Mouse (Mus musculus): ENCODE measurements at regions not wholly inside any gene's neighbourhood (a gene's known extent, or its start where the extent isn't known, plus 50 kb on each side); places are given as distances from the start of the nearest gene placed in this dataset.

GRCm38 (mm10) chr1:43247609-43248008, 50.8 kb upstream of the Fhl2 start:
- DNase-seq (ENCODE audit: low read depth, low spot score) = no peak

DNA sequence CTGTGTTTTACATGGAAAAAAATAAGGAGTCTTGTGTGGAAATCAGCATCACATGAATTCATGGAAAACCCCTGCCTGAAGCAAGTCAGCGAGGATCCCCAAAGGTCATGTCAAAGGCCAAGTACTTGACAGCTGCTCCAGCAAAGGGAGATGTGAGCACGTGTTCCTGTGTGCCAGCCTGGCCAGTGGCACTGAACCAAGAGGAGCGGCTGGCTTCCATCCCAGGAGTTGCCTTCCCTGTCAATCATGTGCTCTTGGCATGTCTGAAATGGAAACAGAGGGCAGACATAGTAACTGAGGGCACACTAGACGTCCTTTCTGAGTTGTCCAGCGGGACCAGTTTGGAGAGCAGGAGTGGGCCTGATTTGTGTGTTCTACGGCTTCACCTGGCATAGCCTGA, 53.5 kb upstream of the Fhl2 start:
- DNase-seq (ENCODE audit: low read depth, low spot score) = no peak

GRCm38 (mm10) chr1:43251356-43251755, 54.6 kb upstream of the Fhl2 start:
- DNase-seq (ENCODE audit: low read depth, low spot score) = no peak

GRCm38 (mm10) chr1:43254129-43254528, 57.3 kb upstream of the Fhl2 start:
- no peak for DNase-seq (ENCODE audit: low read depth, low spot score)

DNA sequence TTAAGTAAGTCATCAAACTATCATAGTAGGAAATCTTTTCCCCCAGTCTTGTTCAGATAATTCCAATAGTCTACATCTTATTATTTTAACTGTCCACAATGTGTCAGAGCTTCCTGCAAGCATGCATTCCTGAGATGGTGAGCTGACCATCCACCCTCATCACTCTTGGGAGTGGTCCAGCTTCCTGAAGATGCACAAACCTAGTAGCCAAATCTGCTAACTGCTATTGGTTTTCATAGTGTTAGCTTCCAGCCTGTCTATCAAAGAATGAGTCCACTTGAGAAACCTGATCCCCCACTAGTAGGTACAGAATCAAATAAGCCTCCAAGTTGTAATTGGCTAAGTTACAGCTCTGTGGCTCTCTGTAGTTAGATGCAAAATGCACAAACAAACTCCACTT, 59.3 kb upstream of the Fhl2 start:
- DNase-seq (ENCODE audit: low read depth, low spot score) = no peak

DNA sequence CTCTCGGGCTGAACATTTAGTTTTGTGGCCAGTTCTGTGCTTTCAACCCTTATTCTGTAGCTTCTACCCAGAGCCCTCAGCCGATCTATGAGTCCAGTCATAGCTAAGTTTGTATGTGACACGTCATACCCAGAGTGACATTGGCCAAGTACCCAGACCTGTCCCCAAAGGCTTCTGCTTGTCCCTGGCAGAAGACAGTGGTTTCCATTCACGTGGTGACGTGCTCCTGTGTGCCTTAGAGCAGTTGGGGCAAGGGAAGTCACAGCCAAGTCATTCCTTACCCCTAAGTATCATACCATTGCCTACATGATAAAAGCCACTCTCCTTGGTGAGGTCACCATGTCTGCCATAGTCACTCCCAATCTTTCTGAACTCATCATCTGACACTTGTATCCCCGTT, 61.1 kb upstream of the Fhl2 start:
- DNase-seq (ENCODE audit: low read depth, low spot score) = no peak

GRCm38 (mm10) chr1:43259841-43260240, 63.1 kb upstream of the Fhl2 start:
- no peak for DNase-seq (ENCODE audit: low read depth, low spot score)

DNA sequence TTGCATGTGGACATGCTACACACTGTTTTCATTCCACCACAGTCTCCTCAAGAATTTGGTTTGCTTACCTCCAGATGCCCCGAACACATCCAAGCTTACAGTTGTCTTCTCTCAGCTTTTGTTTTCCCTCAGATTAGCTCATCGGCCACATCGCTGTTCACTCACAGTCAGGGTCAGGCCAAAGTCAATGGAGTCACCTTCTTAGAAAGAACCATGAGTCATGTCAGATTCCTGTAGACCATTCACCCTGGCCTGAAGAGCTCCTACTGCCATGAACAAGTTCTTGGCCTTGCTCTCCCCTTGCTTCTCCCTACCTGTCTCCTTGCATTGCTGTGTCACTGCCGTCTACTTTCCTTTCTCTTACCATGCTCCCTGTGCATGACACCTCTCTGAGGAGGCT, 63.7 kb upstream of the Fhl2 start:
- no peak for DNase-seq (ENCODE audit: low read depth, low spot score)

- peak; percentile 79 for DNase-seq (ENCODE audit: low read depth, low spot score)
These were observed 67.7 kb upstream of the Fhl2 start for GRCm38 (mm10) chr1:43264407-43264889.

DNA sequence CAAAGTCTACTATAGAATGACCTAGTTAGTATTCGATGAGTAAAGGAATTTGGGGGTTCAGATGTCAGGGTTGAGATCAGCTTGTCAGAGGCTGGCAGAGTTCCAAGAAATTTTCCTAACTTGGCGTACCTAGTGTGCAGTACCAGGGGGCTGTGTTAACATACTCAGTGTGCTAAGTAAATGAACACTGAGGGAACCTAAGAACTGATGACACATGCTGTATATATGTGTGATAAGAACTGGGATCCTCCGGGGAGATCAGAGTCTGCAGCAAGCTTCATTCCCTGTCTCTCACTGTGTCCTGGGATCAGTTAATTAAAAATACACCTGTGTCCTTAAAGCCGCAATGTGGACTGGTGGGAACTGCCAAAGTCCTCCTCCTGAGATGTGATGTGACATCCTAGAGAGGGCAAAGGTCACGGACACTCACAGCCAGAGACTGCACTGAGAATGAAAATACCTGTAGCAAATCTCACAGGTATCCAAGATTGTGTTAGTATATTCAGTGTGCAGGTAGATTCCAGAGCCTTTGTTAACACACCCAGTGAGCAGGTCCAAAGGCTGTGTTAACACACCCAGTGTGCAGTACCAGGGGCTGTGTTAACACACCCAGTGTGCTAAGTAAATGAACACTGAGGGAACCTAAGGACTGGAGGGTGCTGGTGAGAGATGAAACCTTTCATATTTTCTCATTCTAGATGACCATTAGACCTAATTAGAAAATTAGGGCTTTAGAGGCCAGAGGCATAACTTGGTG, 69.1 kb upstream of the Fhl2 start:
- DNase-seq (ENCODE audit: low read depth, low spot score) = no peak

DNA sequence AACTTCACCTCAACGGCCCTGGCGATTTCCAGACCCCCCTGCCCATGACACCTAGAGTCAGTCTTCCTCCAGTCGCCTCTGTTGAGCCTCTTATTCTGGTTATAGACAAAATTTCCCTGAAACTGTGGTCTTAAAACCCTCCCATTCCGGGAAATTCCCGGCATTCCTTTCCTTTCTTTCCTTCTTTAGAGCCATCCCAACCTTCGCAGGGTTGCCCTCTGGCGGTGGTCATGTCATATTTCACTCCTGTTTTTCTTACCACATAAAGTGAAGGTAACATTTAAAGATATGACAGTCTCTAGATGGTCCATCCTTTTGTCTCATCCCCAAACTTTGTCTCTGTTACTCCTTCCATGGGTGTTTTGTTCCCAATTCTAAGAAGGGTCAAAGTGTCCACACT, 72.9 kb upstream of the Fhl2 start:
- no peak for DNase-seq (ENCODE audit: low read depth, low spot score)

GRCm38 (mm10) chr1:43273236-43273868, 76.6 kb upstream of the Fhl2 start:
- no peak for DNase-seq (ENCODE audit: low read depth, low spot score)

DNA sequence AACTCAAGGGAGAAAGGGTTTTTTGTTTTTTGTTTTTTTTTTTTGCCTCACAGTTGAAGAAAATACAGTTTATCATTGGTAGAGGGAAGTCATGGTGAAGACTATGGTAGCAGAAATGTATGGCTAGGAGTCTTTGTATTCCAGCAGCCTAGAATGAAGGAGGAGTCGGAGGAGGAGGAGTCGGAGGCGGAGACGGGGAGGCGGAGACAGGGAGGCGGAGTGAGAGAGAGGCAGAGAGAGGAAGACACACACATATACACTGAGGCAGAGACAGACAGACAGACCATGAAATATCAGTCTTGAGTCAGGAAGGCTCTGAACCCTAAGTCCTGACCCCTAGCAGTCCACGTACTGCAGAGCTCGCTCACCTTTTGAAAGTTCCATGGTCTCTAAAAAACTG, 95.0 kb upstream of the Fhl2 start:
- no peak for DNase-seq (ENCODE audit: low read depth, low spot score)

DNA sequence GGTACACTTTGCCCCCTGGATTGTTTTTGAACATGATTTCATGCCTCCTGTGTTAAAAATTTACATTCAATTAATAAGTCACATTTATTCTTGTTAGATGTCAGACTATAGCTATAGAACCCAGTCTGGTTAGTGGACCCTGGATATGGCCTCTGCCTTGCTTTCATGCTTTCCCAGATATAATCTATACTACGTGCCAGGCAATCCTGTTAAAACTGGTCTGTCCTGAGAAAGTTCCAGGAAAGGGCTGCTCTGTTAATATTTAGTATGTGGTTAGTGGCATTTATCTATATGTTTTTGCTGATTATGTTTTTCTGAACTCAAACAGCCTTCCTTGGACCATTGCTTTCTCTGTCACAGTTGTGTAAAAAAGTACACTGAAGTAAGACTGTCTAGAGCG, 95.8 kb upstream of the Fhl2 start:
- DNase-seq (ENCODE audit: low read depth, low spot score) = no peak

DNA sequence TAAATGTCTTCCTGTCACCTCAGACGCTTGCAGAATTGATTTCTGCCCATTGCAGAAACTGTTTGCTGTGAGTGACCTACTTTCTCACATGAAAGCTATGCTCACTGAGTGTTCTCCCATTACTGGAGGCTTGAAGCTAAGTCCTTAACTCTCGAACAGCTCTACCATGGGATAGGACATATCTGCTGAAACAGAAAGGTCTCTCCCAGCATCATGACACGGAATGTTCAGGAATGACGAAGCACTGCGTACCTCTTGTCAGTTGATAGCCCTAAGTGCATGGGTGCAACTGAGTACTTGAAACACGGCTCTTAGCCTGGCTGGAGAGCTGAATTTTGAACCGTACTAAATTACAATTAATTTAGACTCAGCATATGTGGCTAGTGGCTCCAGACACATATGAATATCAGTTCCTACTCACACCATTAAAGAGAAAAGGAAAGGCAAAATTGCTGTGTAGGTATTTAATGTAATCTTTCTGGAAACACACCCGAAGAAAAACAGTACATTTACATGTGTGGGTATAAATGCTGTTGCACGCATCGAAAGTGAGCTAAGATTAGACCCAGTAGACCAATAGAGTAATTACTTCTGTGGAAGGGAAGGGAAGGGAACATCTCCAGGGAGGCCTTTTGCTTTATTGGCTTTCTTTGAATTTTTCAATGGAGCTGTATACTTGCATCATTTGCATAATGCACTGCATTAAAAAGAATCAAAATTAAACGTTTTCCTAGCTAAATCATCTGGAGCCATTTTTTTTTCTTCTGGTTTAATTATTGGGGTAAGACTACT, 97.6 kb upstream of the Fhl2 start:
- no peak for DNase-seq (ENCODE audit: low read depth, low spot score)

- DNase-seq (ENCODE audit: low read depth, low spot score) = no peak
These were observed 100.8 kb upstream of the Fhl2 start for GRCm38 (mm10) chr1:43297579-43297978.

DNA sequence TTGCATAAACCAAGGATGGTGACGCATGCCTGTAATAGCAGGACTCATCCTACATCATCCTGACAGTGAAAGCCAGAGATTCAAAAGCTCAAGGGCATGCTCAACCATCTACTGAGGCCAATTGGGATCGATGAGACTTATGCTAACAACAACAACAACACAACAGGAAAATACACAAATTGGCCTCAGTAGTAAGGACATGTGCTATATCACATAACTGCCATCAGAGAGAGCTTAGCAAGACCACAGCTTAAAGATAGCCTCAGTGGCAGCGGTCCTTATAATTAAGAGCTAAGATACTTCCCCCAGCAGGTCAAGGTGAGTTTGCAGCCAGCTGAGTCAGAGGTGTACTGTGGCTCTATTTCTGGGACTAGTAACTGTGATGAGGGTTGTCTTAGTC, 102.0 kb upstream of the Fhl2 start:
- no peak for DNase-seq (ENCODE audit: low read depth, low spot score)

DNA sequence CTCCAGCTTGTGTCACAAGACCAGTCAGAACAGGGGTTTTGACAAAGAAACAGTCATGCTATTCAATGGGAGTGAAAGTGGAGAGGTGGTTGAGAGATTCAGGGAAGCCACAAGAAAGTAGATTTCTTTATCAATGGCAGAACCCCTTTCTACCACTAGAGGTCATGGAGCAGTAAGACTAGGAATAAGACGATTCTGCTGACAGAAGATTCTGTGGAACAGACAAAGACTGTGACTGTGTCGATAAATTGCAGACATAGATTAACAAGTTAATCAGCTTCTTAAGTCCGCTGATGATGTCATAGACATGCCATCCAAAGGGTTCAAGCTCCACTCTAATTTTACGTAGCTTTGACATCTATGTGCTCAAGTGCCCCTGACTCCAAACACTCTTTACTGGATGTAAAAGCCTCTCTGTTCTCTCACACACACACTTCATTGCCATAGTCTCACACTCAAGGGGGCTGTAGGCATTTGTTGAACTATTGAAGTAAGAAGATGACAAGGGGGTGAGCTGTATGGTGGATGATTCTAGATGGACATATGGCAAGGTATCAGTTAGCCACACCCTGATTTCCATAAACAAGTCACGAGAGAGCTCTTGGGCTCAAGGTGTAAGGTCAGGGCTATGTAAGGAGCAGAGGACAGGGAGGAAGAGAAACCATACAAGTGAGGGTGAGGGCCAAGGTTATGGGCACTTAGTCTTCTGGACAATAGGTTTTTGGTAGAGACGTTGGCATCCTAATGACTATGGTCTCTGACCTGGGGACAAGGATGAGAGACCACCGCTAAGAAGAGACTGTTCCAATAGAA, 102.9 kb upstream of the Fhl2 start:
- peak; percentile 39 for DNase-seq (ENCODE audit: low read depth, low spot score)

DNA sequence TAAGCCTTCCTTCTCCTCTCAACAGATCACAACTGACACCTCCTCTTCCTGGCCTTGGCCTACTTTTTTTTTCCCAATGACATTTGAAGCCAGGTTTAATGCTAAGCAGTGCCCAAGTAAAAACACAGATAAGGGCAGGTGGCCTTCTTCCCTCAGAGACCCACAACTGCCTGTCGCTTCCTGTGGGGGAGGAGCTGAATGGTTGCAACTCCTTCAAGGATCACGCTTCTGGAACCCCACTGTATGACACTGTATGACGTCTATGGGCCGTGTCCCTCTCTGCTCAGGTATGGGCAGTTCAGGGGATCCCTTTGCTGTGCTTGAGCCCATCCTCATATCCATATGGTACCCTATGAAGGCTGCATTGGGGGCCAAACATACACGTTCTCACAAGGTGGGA, 103.9 kb upstream of the Fhl2 start:
- no peak for DNase-seq (ENCODE audit: low read depth, low spot score)

- DNase-seq (ENCODE audit: low read depth, low spot score) = no peak
These were observed 105.2 kb upstream of the Fhl2 start for GRCm38 (mm10) chr1:43301866-43302571.

DNA sequence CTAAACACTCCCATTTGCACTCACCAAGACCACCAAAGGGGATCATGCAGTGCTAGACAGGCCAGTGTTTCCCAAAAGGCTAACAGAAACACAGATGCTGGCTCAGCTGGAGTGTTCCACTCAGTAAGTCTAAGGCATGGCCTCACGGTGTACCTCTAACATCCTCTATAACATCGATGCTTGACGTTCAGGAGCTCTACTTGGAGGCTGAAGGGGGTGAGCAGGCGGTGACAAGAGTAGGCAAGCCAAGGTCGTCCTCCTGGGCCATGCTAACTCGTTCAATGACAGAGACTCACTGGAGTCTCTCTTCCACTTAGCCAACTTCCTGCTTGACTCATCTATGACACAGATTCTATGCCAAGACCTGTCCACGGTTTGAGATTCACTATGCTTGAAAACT, 105.9 kb upstream of the Fhl2 start:
- DNase-seq (ENCODE audit: low read depth, low spot score) = no peak

All from forelimb bud, embryonic 11.5 days (tissue).